Mouse (Mus musculus) limb, embryonic 12.5 days (tissue): Measurements from ENCODE around the gene AA792892. TPM values are rescaled to one million over a fixed set of nuclear protein-coding genes. Genes with fewer than 3 reads are reported as not detected.
"Not testable (repeated sequence)": the region's sequence is repeated elsewhere in the genome, so short reads cannot be mapped to it uniquely, and the experiment has no call there.

Source experiments
- ATAC-seq: fragments of 200-750 bp; cut with Nextera tagmentation; 2 replicates; pipeline ENCODE4 v1.8.0; 2017; ENCODE audit warnings: low read depth, moderate TSS enrichment; ENCODE audit not compliant: insufficient number of reproducible peaks, insufficient read depth, low FRiP score, low TSS enrichment
- H3K27ac ChIP-seq: fragments of 300-500 bp; sonication (generic); 2 replicates; pipeline ENCODE4 v1.5.1; 2016; ENCODE audit warnings: mild to moderate bottlenecking, moderate library complexity
- H3K27me3 ChIP-seq: fragments of 300-500 bp; sonication (generic); 2 replicates; pipeline ENCODE4 v1.6.1; 2016; ENCODE audit warnings: mild to moderate bottlenecking, moderate library complexity
- H3K36me3 ChIP-seq: fragments of 300-500 bp; sonication (generic); 2 replicates; pipeline ENCODE4 v1.6.1; 2016; ENCODE audit warnings: mild to moderate bottlenecking, moderate library complexity
- H3K4me1 ChIP-seq: fragments of 300-500 bp; sonication (generic); replicated peaks from 2 replicates; pipeline ENCODE4 v1.6.1; 2016
- H3K4me2 ChIP-seq: fragments of 300-500 bp; sonication (generic); 2 replicates; pipeline ENCODE4 v1.6.1; 2016; ENCODE audit warnings: mild to moderate bottlenecking, moderate library complexity
- H3K4me3 ChIP-seq: fragments of 300-500 bp; sonication (generic); replicated peaks from 2 replicates; pipeline ENCODE4 v1.5.1; 2016; ENCODE audit warnings: mild to moderate bottlenecking
- H3K9ac ChIP-seq: fragments of 300-500 bp; sonication (generic); replicated peaks from 2 replicates; pipeline ENCODE4 v1.6.1; 2016; ENCODE audit warnings: mild to moderate bottlenecking, moderate library complexity
- H3K9me3 ChIP-seq: fragments of 300-500 bp; sonication (generic); 2 replicates; pipeline ENCODE4 v1.6.1; 2016; ENCODE audit warnings: mild to moderate bottlenecking, moderate library complexity
- WGBS: fragments of 180-500 bp; shearing (Covaris S2); methylation state at CpG from one replicate; pipeline ENCODE4 v1.1.7; 2016; 5-methylcytosine and 5-hydroxymethylcytosine counted together
- polyA plus RNA-seq: library from polyadenylated mRNA; unstranded; fragments of >200 nt; fragmentation: Nextera tagmentation; extraction: Ambion mirVana; gene quantifications from 2 replicates; pipeline ENCODE4 v1.2.1, GENCODE M21; 2016

Gene AA792892
- polyA plus RNA-seq: not detected in 2 replicates

DNA sequence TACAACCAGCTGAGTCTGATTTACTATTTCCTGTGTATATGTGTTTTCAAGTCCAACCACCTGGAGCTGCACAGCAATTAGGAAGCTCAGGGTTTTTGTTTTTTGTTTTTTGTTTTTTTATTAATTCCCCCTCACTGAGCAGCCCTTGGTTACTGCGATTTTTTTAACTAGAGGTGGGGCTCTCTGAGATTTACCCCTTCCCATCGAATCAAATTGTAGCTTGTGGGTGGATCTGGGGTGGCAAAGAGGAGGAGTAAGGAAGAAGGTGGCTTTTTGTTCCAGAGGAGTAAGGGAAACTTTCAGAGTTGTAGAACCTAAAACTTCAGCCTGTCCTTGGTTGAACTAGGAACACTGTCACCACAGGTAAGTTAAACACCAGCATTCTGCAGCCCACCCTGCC is at the start of gene AA792892:
AA792892 (plus strand) TSS at position 301 of the 400 bp plus-strand sequence.
- no CpG with 5 or more reads among the region's 2 CpGs for WGBS
- not testable (repeated sequence) for H3K4me2 ChIP-seq, H3K36me3 ChIP-seq, H3K9me3 ChIP-seq, ATAC-seq, H3K9ac ChIP-seq, H3K27ac ChIP-seq, H3K27me3 ChIP-seq, H3K4me1 ChIP-seq, H3K4me3 ChIP-seq

DNA sequence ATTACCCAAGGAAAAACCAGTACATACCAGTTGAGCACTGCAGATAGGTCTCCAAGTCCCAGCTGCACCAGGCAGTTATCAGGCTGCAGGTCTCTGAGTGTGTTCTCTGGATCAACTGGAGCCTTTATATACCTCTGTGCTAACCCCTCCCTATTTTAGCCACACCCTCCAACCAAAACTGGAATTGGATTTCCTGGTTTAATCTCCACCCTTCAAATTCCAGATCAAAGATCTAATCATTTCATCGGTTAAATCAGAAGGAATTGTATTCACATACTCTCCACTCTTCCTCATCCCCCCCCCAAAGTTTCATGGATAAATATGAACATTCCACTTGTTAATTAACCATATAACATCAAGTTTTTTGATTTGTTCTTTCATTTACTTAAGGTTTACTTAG is 32.9 kb upstream of the AA792892 start, which contains the start of gene A430089I19Rik:
A430089I19Rik (minus strand) TSS at position 101 of the 400 bp plus-strand sequence.
- not testable (repeated sequence) for H3K4me2 ChIP-seq, H3K27ac ChIP-seq, H3K9ac ChIP-seq, H3K4me1 ChIP-seq, H3K4me3 ChIP-seq, ATAC-seq, H3K36me3 ChIP-seq, H3K27me3 ChIP-seq, H3K9me3 ChIP-seq
- WGBS: 88% methylated on average over 1 of the region's 1 CpGs

DNA sequence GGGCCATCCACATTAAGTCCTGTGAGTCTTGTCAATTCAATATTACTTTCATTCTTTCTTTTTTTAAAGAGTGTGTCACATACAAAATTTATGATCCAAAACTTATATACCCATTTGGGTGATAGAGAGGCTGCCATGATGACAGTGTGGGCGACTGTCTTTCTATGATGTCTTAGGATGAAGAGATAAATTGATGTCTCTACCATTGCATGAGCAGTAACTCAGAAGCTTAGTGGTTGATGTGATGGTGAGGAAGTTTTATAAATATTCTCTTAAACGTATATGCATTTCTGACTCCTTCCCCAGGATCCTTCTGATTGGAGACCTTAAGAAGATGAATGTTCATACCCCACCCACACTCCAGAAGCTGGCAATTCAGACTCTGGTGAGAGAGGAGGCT is 25.4 kb upstream of the AA792892 start, which contains the start of gene Gm6502:
Gm6502 (plus strand) TSS at position 301 of the 400 bp plus-strand sequence.
- not testable (repeated sequence) for H3K36me3 ChIP-seq, H3K27ac ChIP-seq, H3K27me3 ChIP-seq, H3K9me3 ChIP-seq, H3K4me1 ChIP-seq, ATAC-seq, H3K9ac ChIP-seq, H3K4me2 ChIP-seq, H3K4me3 ChIP-seq
- no CpG with 5 or more reads among the region's 2 CpGs for WGBS

Other genes with a start within 250 kb of the AA792892 start
- not detected in 2 replicates for gene Gm3106, start 121.7 kb upstream of the AA792892 start, polyA plus RNA-seq
- gene A430089I19Rik, start 33.0 kb upstream of the AA792892 start, polyA plus RNA-seq: not detected in 2 replicates
- not detected in 2 replicates for gene Gm6502, start 25.3 kb upstream of the AA792892 start, polyA plus RNA-seq
- not detected in 2 replicates for gene Gm7682, start 106.0 kb downstream of the AA792892 start, polyA plus RNA-seq
- gene Gm3139, start 186.5 kb downstream of the AA792892 start, polyA plus RNA-seq: not detected in 2 replicates